Mouse (Mus musculus) ovary, postnatal 10 days (tissue): ENCODE measurements at regions not wholly inside any gene's neighbourhood (a gene's known extent, or its start where the extent isn't known, plus 50 kb on each side); places are given as distances from the start of the nearest gene placed in this dataset.

Source experiments
- DNase-seq: peaks from one replicate; pipeline ENCODE4 v3.0.0; 2022; ENCODE audit warnings: low spot score

DNA sequence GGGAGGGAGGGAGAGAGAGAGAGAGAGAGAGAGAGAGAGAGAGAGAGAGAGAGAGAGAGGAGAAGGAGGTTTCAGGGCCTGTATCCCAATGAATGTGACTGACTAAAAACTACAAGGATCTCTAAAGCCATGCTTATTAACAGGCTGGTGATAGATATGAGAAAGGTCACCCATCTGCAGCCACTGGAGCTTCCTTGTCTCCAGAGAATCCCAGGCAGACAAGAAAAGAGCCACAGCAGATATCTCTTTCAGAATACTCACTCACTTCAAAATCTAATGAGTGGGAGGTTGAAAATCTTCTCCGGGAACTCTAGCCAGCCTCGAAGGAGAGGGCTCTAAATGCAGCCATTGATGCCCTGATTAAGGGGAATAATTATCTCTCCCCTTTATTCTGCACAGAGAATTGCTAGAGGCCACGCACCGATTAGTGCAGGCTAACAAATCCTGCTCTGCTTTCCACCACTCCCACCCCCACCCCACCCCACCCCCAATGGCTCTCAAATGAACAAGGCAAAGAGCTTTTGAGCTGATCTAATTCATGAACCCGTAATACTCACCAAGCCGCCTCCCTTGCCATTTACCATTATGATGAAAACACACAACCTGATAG lies 189.5 kb upstream of the Sox9 start:
- DNase-seq, result no peak

DNA sequence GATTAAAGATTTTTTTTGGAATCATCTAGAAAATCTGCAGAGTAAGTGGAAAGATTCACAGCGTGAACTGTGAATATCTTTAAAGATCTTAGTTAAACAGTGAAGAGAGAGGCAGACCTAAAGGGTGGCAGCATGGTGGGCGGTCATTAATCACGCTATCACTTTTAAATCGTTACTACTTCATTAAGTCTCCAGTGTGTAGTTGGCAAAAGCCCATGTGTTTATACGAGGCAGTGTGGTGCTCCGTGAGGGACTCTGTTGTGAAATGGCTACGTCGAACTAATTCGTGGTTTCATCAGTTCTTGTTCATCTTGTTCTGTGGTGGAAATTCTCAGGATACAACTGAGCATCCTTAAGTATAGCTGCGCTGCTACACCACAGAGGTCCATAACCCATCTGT lies 188.2 kb upstream of the Sox9 start:
- no peak for DNase-seq

DNA sequence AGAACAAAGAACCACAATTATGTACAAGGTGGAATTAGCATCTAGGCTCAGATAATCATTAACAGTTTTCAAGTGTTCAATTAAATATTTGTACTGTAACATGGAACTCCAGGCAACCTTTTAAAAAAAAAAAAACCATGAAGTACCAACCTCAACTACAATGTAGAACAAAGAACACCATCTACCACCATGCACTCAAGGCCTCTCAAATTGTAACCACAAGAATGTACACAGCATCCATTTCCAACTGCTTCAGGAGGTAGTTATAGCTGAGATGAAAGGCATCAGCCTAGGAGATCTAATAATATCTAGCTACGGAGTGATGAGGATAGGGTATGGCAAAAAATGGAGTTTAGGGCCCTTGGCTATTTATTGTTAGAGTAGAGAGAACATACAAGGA lies 174.7 kb upstream of the Sox9 start:
- no peak for DNase-seq

DNA sequence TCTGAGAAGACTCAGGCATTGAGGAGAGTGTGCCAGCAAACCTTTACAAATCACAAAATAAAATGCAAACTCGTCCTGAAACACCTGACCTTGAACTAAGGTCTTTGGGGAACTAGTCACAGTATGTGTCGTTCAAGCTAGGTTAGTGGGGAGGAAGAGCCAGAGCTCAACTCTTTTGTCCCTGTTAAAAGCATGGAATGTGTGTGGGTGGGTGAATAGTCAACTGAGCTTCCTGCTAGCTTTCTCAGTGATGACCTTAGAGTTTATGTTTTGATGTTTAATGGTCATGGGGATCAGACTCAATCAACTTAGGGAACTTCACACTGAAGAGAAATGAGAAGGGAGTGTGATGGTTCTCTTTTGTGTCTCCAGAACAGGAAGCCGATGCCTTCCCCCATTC lies 172.7 kb upstream of the Sox9 start:
- no peak for DNase-seq

DNA sequence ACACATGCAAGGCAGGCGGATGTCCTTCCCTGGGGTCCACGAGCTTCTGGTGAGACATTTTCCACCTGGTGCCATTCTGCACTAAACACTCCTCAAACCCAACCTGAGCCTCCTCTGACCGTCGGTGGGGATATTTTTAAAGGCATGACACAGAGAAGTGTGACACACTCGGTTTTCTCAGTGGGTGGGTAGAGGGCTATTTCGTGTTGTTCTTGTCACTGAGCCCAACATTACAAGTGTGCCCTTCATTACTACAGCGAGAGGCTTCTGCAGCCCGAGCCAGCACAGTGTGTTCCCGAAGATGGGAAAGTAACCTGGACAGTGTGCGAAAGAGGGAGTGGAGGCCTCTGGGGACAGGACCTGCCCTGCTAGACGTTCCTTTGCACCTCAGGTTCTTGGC lies 171.0 kb upstream of the Sox9 start:
- no peak for DNase-seq

DNA sequence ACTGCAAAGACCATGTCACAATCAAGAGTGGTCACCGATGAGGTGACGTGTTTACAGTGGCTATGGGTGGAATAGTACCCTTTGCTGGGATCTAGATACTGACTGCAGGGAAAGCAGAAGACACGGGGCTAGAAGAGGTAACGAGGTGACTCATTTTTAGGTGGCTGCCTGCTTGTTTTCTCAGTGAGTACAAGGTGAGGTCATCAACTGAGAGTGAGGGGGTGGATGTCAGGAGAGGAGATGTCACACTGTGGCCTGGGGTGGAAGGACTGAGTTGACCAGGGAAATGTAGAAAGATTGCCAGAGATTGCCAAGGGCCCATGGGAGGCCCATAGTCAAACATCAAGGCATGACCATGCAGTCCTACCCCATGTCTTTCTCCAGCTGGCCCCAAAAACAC lies 166.4 kb upstream of the Sox9 start:
- no peak for DNase-seq

DNA sequence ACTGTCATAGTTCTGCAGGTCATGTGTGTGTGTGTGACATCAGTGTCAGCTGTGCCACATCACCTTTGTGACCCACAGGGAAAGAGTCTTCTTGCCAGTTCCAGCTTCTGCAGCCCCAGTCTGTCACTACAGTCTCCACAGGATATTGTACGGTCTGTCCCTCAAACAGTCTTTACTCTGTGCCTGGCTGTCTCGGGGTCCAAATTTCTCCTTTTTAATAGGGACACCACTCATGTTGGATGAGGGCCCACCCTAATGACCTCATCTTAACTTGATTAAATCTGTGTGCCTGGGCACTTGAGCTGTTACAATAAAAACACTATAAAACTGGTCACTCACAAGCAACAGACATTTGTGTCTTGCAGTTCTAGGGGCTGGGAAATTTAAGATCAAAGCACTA lies 165.1 kb upstream of the Sox9 start:
- no peak for DNase-seq

DNA sequence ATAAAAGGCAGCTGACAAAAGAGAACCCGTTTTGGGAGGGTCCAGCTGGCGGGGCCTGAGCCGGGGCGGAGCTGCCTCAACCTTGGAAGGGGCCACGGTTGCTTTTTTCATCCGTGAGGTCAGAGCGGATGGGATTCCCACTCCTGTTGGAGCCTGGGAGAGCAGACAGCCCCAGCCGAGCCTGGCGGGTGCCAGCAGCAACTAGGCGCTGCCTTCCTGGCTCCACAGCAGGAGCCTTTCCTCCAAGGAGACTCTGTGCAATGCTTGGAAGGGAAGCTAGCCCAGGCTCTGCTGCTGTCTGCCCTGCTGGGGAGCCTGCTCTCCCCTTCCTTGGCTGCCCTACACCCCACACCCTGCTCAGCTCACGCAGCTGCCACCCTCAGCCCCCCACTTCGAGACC lies 161.1 kb upstream of the Sox9 start:
- peak; percentile 7 for DNase-seq

DNA sequence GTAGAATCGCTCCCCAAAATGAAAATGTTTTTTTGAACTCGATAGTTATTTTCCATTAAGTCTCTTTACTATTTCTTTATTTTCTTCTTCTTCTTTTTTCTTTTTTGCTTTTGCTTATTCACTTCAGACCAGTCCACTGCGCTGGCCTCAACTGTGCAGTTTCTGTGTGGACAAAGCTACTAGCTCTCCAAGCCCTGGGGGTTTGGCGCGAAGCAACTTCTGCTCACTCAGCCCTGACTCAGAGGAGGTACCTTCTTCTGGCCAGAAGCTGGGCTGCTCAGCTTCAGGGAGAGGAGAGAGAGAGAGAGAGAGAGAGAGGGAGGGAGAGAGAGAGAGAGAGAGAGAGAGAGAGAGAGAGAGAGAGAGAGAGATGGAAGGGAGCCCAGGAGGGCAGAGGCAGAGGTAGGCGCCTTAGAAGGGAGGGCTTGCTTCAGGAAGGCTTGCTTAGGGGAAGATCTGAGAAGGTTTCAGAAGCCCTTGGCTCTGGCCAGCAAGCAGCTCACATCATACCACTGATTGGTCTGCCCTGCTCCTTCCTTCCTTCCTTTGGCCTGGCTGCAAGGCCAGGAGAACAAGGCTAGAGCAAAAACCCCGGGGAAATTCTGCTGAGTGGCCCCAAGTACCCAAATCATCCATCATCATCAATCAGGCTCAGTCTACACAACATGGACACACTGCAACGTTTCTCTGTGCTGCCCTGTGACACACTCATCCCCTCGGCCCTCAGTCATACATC lies 160.5 kb upstream of the Sox9 start:
- no peak for DNase-seq

DNA sequence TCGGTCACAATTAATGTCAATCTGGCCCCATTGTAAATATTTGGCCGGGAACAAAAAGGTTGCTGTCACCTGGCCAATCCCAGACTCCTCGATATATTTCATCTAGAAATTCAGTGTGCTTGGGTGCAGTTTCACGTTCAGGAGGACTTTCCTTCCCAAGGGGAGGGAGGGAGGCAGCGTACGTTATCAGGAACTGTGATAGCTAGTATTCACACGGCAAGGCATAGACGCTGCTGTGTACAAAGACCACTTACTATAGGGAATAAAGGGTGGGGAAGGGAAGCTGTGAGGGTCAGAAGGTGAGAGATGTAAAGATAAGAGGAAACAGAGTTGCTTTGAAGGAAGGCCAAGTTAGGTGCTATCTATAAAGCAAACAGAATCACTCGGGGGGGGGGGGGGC lies 132.7 kb upstream of the Sox9 start:
- no peak for DNase-seq

DNA sequence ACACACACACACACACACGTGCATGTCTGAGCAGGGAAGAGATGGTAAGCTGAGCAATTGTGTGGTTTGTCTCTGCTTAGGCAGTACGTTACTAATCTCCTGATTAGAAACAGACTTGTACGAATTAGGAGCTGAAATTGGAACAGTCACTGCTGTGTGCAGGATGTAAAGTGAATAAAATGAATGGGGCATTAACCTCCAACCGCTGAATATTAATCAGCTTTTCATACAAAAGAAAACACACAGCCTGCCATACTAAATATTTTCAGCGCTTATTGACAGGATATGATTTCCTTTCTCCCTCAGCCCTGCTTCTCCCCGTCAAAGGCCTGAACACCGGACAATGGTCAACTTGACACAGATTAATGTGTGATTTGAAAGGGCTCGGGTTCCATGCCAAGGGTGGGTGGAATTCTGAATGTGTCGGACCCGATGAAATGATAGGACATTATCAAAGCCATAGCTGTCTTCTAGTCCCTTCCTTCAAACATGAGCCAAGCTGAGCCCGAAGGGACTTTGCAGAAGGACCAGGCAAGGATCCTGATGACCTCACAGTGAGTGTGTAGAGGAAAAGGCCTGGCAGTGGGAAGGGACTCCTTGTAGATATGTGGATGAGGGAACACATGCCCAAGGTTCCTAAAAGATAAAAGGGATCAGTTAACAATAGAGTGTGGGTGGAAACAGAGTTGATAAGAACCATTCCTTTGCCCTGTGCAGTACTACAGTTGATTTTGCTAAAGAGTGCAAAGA lies 124.4 kb upstream of the Sox9 start:
- no peak for DNase-seq

DNA sequence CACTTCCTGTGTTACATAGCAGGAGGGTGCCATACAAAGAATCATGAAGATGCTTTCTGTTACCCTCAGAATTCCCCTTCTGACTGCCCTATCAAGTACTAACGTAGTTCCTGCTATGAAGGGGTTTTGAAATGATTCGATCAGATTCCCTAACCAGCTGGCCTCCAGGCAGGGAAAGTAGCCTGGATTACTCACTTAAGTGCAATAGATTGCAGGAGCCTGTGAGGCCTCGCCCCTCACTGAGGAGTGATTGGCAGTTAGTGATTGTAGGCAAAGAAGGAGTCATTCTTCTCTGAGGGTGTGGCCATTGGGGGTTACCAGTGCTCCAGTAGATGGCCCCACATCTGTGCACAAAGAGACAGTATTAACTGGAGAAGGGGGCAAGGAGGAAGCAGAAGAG lies 122.1 kb upstream of the Sox9 start:
- no peak for DNase-seq

DNA sequence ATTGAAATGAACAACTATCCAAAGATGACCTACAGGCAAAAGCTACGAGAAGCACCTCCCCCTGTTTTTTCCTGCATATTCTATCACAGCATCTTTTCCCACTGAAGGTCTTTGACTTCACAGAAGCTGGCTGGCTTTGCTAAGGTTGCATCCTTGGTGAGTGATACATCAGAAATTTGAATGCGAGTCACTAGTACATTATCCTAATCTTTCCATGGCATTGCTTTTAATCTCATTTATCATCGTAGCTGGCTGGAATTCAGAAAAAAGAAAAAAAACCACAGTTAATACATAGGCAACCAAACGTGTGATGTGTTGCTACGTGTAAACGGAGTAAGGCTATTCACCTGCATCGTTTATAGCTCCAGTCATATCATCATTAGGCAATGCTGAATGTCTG lies 120.6 kb upstream of the Sox9 start:
- DNase-seq, result no peak

DNA sequence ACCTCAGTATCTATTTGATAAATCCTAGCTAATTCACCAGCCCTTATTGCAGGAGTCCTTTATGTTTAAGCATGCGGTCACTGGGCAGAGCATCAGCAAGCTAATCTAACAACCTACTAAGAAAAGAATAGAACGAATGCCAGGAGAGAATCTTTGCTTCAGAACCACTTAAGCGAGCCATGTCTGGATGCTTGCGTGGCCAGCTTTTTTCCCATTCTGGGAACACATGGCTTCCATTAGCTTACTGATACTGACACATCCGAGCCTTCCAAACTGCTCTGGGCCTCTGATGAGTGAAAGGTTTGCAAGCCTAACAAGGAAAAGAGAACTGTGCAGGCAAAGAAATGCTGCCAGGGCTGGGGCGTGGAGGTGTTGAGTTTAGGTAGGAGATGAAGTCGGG lies 114.7 kb upstream of the Sox9 start:
- DNase-seq, result no peak

DNA sequence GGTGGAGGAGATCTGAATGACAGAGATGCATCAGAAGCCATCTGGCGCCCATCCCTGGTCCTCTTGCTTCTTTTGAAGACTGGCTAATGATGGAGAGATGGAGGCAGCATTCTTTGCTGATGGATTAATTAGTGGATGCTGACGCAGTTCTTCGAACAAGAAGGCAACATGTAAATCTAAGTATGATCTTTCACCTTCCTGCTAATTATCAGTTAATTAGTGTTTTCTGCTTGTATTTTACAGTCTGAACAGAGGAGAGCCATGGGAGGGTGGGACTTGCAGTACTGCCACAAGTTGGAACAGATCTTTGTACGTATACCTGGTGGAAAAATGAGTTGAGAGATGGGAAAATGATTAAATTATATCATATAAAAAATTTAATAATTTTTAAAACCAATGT lies 109.9 kb upstream of the Sox9 start:
- DNase-seq, result no peak

DNA sequence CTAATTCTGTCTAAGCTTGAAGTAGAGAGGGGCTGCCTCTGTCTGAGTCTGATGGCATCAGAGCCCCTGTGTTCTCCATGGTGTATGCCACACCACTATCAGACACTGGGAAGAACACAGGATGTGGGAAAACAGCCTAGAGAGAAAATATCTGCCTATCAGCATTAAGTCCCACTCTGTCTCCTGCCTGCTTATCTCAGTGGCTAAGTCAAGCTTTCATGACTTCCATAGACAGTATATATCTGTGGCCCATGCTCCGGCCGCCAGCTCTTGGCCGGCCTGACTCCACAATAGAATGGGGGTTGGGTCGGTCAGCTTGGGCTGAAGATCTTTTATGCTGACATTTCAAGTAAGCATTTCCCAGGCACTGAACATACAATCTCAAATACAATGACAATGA lies 92.0 kb upstream of the Sox9 start:
- no peak for DNase-seq

DNA sequence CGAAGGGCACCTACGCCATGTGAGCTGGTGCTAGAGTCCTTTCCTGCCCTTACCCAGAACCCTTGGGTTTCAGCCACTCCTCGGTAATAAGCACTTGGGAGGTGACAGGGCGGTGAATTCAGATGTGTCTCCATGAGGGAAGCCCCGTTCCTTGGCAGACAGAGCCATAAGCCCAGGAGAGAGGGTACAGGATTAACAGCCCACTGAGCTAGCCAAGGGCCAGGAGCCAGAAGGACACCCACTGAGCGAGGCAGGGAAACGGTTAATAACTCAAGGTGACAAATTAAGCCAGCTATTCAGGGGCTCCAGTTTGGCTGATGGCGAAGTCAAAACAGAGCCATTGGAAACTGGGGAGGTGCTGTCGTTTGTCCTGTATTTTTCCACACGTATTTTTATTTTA lies 75.9 kb upstream of the Sox9 start:
- DNase-seq, result no peak

DNA sequence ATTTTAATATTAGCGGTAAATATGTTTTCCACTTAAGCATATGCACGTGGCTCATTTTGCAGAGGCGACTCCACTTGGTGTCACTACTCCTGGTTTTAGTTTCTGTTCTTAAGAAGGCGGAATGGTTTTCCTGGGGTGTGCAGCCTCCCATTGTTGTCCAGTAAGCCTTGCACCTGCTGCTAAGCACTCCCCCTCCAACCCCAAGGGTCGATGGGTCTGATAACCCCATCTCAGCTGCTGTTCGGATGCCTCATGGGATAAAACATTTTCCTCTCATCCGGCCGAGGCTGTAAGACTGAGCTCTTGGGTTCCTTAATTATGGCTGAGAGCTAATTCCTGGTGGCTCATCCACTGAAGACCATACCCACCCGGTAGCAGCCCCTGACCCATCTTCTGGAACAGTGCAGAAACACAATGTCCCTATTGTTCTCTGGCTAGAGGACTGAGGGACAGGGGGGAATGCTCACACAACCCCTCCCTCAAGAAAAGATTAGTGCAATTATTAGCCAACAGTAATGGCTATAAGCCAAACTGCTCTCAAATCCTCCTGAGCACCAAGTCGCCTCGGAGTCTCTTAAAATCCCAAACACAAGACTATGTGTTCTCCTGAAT lies 73.8 kb upstream of the Sox9 start:
- DNase-seq, result no peak

DNA sequence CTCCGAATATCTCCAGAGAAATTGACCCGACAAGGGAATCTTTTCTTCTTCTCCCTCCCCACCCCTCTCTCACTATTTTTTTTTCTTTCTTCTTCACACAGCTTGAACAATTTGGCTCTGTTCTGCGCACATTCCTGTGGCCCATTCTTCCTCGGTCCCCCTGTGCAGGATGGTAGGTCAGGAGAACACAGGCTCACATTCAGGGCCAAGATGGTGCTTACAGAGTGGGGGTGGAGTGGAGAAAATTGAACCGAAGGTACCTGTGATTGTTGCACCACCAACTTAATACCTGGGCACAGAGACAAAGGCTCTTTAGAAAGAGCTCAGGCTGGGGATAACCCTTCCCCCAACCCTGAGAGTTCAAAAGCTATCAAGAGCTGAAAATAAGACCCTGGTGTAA lies 70.4 kb upstream of the Sox9 start:
- DNase-seq, result no peak

DNA sequence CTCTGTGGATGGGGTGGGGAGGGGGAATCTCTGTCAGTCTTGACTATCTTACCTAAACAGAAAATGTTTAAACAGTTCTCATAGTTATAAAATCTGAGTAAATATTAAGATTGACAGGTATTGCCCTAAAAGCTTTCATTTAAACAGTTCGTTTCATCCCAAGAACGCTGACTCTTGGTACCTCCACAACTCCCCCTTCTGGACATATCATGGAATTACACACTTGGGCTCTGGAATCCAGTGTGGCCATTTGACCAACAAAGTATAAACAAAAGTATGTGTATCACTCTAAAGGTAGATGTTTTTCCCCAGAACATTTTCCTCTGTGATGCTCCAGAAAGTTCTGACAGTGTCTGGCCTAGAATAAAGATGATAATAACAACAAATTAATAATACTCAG lies 63.5 kb upstream of the Sox9 start:
- no peak for DNase-seq

DNA sequence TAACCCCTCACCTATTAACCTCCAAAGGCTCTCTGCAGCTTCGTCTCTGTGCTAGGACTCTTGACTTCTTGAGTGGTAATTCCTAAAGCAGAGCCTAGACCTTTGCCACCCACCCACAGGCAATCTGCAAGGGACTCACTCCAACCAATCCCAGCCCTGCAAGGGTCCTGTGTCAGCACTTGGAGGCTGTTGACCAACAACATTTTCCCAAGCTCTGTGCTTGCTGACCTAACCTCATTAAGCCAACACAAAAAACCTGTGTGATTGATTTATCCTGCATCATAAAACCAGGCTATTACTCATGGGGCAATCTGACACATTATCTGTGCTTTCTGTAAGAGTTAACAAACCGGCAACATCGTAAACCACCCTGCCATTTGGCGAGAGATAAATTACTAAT lies 61.4 kb upstream of the Sox9 start:
- no peak for DNase-seq

DNA sequence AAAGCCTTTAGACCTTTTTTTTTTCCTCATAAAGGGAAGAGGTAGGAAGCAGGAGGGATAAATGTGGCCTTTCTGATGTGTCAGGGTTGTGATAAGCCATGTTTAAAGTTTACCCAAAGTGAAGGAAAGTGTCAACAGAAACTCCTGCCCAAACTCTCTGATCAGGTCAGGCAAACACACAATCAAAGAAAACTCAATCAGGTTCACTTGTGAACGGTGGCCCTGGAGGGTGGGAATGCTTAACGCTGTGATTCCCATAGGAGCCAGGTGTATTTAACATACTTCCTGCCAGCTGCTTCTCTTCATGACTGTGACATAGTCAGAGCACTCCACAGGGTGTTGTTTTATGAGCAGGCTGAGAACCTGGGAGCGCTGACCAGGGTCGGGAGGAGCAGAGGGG lies 59.1 kb upstream of the Sox9 start:
- DNase-seq, result no peak
